Mouse (Mus musculus) adrenal gland, postnatal 4 days (tissue): ENCODE results near the gene Clcn3. TPM values are rescaled to one million over a fixed set of nuclear protein-coding genes. Genes with fewer than 3 reads are reported as not detected.
"Not testable (repeated sequence)": the region's sequence is repeated elsewhere in the genome, so short reads cannot be mapped to it uniquely, and the experiment has no call there.

Source experiments
- DNase-seq, 2 experiments: peaks; one replicate each; pipeline ENCODE4 v3.0.0; 2021 to 2022; ENCODE audit warnings: low spot score in 2 of 2, mixed read lengths in 2 of 2
- long read RNA-seq, 2 experiments: library from polyadenylated mRNA; stranded (forward); transcript quantifications; one replicate each; pipeline ENCODE4 v2.0.0; 2021
- total RNA-seq, 2 experiments: library from RNA; stranded (reverse); gene quantifications; 2 replicates each; pipeline ENCODE4 v1.2.3; 2021

Clcn3 gene
- total RNA-seq = 10 to 100 TPM; 44.8 to 50.1 TPM
- long read RNA-seq, experiment 1, full-length matches to known transcripts = 5 of 7 reads
- long read RNA-seq, experiment 1, partial matches to known transcripts = 0 of 7 reads
- long read RNA-seq, experiment 1, other reads (novel, unspliced or antisense) = 2 of 7 reads
- long read RNA-seq, experiment 2, full-length matches to known transcripts = 30 of 49 reads
- long read RNA-seq, experiment 2, partial matches to known transcripts = 10 of 49 reads
- long read RNA-seq, experiment 2, other reads (novel, unspliced or antisense) = 9 of 49 reads

DNA sequence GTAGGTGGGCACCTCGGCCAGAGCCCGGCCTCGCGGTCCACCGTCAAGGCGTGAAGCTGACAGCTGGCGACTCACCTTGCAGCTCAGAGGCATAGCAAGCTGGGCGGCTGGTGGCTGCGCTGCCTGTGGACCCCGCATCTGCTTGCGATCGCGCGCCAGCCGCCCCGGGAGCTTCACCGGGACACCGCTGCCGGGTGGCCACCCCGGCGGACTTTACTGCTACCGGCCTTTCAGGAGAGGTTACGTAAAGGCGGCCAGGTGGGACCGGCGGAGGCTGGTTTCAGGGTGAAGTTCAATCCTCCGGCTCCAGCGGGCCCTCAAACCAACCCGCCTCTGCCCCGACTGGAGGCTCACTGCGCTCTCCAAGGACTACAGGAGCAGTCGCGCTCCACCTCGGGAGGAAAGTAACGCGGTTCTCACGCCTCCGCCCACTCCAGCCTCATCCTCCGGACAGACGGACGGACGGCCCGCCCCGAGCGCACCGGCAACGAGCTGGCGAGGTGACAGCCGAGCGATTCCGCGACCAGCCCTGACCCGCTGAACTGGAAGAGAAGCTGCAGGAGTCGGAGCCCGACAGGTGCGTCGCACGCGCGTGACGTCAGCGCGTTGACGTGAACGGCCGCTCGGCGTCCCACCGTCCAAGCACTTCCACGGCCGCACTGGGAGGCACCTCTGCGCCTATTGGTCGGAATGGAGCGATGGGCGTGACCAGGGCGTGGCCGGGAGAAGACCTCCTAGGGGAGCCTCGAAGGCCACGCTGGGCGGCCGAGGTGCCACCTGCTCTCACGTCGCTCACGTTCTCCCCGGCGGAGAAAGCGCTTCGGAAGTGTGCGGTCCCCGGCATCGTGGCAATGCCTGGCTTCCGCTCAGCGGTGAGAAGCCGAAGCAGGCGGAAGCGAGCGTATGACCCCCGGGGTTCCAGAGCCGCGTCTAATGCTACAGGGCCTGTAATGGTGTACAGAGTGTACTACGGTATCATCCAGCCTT lies at the start of gene Clcn3:
Gene Clcn3 (minus strand): TSS at position 600 of the 987 bp plus-strand sequence.
- peak; percentile 88 to 90 for DNase-seq

DNA sequence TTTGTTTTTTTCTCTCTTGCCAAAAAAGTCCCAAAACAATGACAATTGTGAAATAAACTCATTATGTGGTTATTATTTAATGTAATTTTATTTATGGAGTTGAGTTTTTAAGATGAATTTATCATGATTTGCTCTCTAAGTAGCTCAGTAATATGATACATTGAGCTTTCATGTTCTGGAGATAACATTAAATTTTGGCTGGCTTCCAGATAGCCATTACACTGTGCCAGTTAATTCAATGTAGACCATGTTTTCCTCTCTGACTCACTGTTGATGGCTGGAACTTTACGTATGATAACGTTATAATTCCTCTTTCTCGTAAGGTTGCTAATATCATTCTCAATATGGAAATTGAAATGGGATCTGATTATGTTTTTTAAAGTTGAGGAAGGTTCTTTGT lies 13.4 kb upstream of the Clcn3 start:
- no peak for DNase-seq

DNA sequence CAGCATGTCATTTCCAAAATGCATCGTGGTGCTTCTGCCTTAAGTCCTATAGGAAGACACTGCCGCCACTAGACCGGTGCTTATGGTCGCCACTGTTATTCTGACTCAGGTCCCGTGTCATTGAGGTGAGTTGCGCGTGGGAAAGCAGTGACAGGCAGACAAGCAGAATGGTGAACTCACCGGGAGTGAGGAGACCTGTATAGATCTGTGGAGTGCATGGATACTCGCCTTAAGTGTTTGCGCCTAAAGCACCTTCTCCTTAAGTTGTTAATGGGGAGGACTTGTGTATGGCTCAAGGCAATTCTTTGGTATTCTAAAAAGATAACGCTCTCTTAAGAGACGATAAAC lies 10.5 kb upstream of the Clcn3 start:
- DNase-seq = no peak

GRCm38 (mm10) chr8:60992910-60993638 lies 10.0 kb upstream of the Clcn3 start, which contains the start of gene Nek1:
Gene Nek1 (plus strand): TSS chr8:60993195.
- DNase-seq = peak; percentile 93 to 95

DNA sequence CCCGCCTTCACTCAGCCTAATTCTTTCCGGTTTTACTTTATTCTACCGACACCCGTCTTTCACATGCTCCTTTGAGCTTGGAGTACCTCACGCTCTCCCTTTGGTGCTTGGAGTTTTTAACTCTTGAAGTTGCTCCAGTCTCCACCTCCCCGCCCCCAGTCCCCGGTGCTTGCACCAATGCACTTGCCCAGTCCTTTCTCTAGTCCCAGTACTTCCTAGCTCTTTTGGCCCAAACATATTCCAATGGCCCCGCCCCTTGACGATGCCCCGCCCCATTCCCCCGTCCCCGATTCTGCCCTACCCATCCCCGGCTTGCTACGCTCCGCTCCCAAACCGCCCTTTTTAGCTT lies 9.4 kb upstream of the Clcn3 start:
- DNase-seq = peak in 1 of 2 experiments; percentile 71

DNA sequence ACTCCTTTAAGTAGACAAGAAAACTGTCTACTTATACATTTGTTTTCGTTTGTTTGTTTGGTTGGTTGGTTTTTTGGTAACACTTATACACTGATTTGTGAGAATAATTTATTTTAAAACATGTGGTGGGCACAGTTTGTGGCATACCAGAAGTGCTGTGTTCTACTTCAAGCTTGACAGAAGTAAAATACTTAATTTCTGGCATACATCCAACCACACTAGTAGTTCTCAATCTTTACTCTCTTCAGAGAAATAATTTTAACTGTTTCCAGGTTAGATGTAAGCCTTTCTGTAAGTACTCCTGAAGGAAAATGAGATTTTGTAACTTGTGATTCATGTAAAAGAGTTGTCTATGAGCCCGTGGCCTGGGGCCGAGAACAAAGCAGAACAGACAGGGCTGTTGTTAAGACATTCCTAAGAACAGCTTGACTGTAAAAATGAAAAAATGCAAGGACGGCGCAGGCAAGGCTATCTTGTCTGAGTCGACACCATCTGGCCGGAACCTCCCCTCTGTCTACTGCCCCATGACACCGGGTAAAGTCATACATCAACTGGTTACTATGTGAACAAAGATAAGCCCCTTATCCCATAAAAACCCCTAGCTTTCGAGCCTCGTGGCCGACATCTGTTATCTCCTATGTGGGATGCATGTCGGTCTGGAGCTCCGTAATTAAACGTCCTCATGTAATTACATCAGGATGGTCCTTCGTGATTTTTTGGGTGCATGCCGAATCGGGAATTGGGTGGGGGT lies 1.3 kb upstream of the Clcn3 start:
- DNase-seq = not testable (repeated sequence)

DNA sequence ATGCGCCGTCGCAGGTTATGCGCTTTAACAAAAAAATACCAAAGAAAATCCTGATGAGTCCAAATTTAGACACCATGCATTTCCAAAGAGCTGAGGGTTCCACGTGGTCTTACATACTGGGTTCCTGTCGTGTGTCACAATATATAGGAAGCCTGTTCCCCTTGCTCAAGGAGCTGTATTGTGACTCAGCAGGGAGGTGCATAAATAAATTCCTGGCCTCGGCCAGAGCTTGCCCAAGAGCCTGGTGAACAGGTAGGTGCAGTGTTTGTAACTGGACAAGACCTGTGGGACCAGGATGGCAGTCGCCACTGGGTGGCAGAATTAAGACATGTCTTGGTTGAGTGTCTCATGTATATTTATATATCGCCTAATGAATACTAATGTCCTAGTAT lies 584 bp upstream of the Clcn3 start:
- DNase-seq = peak; percentile 4 to 33

GRCm38 (mm10) chr8:60981388-60981787 lies 1.7 kb downstream of the Clcn3 start:
- no peak for DNase-seq

GRCm38 (mm10) chr8:60978496-60978895 lies 4.6 kb downstream of the Clcn3 start:
- DNase-seq = no peak

DNA sequence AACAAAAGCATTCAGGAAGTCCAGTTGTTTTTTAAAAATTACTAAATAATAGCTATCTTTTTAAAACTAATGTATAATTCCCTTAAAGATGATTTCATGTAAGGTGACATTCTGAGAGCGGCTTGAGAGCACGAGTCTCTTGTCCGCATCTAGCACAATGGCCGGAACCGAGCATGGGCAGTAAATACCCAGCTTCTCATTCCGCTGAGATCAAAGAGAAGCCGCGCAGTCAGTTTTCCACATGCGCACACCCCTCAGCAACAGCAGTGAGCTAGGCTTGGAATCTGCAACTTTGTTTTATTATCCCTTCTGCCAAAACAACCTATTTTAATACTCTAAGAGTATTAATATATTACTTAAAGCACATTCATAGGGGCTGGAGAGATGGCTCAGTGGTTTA lies 6.3 kb downstream of the Clcn3 start:
- no peak for DNase-seq

GRCm38 (mm10) chr8:60974837-60975236 lies 8.3 kb downstream of the Clcn3 start:
- DNase-seq = no peak

DNA sequence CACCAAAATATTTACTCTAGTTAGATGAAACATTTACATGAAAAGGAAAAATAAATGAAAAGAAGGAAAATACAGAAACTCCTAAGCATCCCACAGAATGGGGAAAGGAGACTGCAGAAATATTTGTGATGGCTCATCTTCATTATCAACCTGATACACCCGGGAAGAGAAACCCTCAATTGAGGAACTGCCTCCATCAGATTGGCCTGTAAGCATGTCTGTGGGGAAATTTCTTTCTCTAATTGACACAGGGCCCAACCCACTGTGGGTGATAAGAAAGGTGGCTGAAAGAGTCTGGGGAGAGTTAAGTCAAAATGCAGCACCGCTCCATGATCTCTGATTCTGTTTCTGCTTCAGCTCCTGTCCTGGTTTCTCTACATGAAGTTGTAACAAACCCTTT lies 9.7 kb downstream of the Clcn3 start:
- no peak for DNase-seq

- DNase-seq = no peak
These were observed 11.3 kb downstream of the Clcn3 start for GRCm38 (mm10) chr8:60971808-60972207.

- no peak for DNase-seq
These were observed 14.0 kb downstream of the Clcn3 start for GRCm38 (mm10) chr8:60969091-60969490.

GRCm38 (mm10) chr8:60965741-60966140 lies 17.4 kb downstream of the Clcn3 start:
- no peak for DNase-seq

- no peak for DNase-seq
These were observed 17.8 kb downstream of the Clcn3 start for GRCm38 (mm10) chr8:60965306-60965705.

GRCm38 (mm10) chr8:60964518-60964917 lies 18.6 kb downstream of the Clcn3 start:
- no peak for DNase-seq

DNA sequence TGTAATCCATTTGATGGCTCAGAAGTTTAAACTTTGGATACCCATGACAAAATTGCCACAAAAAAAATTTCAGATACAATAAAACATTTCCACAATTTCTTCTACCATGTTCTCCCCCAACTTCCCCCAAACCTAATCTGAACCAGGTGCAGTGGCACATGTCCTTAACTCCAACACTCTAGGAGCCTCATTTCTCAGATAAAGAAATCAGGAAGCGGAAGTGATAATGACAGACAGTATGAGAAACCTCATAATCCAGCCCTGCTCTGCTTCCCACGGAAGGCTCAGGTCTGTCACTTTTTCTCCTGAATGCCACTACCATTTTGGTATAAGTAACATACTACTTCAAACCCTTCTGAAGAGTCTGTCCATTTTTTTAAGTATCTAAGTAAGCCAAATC lies 19.2 kb downstream of the Clcn3 start:
- no peak for DNase-seq

DNA sequence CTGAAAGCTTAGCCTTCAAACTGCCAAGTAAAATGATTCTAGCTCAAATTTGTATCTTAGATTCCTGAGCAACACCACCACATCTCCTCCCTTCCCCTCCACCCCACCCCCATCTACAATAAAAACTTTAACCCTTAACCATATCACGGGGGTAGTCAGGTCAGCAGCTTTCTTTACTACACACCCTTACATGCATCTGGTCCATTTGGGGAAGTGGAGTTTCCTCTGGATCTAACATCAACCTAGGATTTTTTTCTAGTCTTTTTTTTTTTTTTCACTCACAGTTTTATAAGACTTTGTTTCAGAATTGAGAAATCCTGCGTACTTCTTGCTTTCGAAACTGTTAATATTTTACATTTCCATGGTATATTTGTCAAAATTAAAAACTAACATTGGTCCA lies 20.3 kb downstream of the Clcn3 start:
- DNase-seq = no peak

GRCm38 (mm10) chr8:60956847-60957246 lies 26.3 kb downstream of the Clcn3 start:
- no peak for DNase-seq
